Mouse (Mus musculus): Measurements from ENCODE around the gene Theg. TPM values are rescaled to one million over a fixed set of nuclear protein-coding genes. Genes with fewer than 3 reads are reported as not detected.

Gene Theg
- total and polyA plus RNA-seq, 3 experiments, result not detected

DNA sequence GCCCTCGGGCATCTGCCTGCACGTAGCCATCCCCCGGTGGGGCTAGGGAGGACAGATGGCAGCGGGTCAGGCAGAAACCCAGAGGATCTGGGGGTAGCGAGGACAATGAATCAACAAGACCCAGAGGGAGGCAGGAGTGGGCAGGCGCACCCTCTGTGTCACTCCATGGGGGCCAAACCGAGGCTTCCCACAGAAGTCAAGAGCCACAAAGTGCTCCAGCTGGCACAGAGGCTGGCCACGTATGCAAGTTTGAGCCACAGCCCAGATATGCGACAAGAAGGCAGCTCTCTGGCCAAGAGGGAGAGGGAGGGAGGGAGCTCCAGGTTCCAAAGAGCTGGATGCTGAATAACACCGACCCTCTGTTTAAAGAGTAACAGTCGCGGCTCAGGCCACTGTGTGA is 36.8 kb upstream of the Theg start:
- Histone ChIP-seq H3K9ac (ENCODE audit: control insufficient read depth, low read depth, low read length, poor library complexity, severe bottlenecking) (no peak overlapping the region), H3K27ac (ENCODE audit: control insufficient read depth, low read depth, low read length) (no peak overlapping the region), H3K79me2 (ENCODE audit: control insufficient read depth, insufficient read depth, low read length, poor library complexity) (no peaks in the 10 kb centered on the region), H3K36me3 (ENCODE audit: control insufficient read depth in 1 of 2, insufficient read depth in 2 of 2, low read length in 2 of 2) (no peaks in the 10 kb centered on the region), H3K9me3 (replicated peaks; ENCODE audit: insufficient read depth, low read length) (no peaks in the 10 kb centered on the region), H3K27me3 (ENCODE audit: control insufficient read depth in 1 of 2, insufficient read depth in 2 of 2, low read length in 2 of 2) (peaks cover 0 to 1% of the 10 kb centered on the region in 2 experiments; a peak in 1 of 4 replicates), H3K4me3 (ENCODE audit: control insufficient read depth in 1 of 2, insufficient read depth in 1 of 2, low read depth in 2 of 2, low read length in 2 of 2) (no peak overlapping the region), H3K4me1 (ENCODE audit: control insufficient read depth in 1 of 2, insufficient read depth in 2 of 2, low read length in 2 of 2) (no peaks in the 10 kb centered on the region)
- TF ChIP-seq ETS1 (IDR thresholded peaks at IDR 0.05; ENCODE audit: low read depth, low read length) (no peak), ZKSCAN1 (IDR thresholded peaks at IDR 0.05; ENCODE audit: low read depth, low read length) (no peak), ZNF384 (IDR thresholded peaks at IDR 0.05; ENCODE audit: low read depth, low read length) (no peak), BHLHE40 (IDR thresholded peaks at IDR 0.05; ENCODE audit: borderline replicate concordance, low read depth, low read length) (no peak), RAD21 (IDR thresholded peaks at IDR 0.05; ENCODE audit: low read depth, low read length) (no peak), USF2 (IDR thresholded peaks at IDR 0.05; ENCODE audit: borderline replicate concordance in 1 of 2, insufficient read depth in 1 of 2, low read depth in 1 of 2, low read length in 2 of 2) (no peak), HCFC1 (IDR thresholded peaks at IDR 0.05; ENCODE audit: low read depth, low read length) (no peak), MAFK (IDR thresholded peaks at IDR 0.05; ENCODE audit: borderline replicate concordance, low read depth, low read length) (no peak), MAX (IDR thresholded peaks at IDR 0.05; ENCODE audit: low read length) (no peak), MEF2A (IDR thresholded peaks at IDR 0.05; ENCODE audit: extremely low read depth, insufficient replicate concordance, low read depth, low read length, poor library complexity, severe bottlenecking) (no peak), GATA1 (IDR thresholded peaks at IDR 0.05; ENCODE audit: low read depth, low read length) (no peak), POLR2A (IDR thresholded peaks at IDR 0.05; ENCODE audit: control insufficient read depth in 1 of 2, insufficient read depth in 1 of 2, low read depth in 1 of 2, low read length in 2 of 2, poor library complexity in 1 of 2) (no peak)
- DNase-seq (ENCODE audit: low read depth, low spot score), result no peak

- no peaks in the 10 kb centered on the region for H3K4me1 ChIP-seq (ENCODE audit: control insufficient read depth in 1 of 2, insufficient read depth in 2 of 2, low read length in 2 of 2)
- H3K36me3 ChIP-seq (ENCODE audit: control insufficient read depth in 1 of 2, insufficient read depth in 2 of 2, low read length in 2 of 2), result no peaks in the 10 kb centered on the region
- TF ChIP-seq JUND (IDR thresholded peaks at IDR 0.05; ENCODE audit: low read depth, low read length) (no peak), MXI1 (IDR thresholded peaks at IDR 0.05; ENCODE audit: low read depth, low read length) (no peak), CTCF (IDR thresholded peaks at IDR 0.05 in 2 of 3, conservative IDR thresholded peaks at IDR 0.05 in 1 of 3; ENCODE audit: control insufficient read depth in 1 of 3, insufficient read depth in 1 of 3, low read depth in 2 of 3, low read length in 3 of 3, poor library complexity in 1 of 3, severe bottlenecking in 1 of 3) (no peak), USF2 (IDR thresholded peaks at IDR 0.05; ENCODE audit: borderline replicate concordance in 1 of 2, insufficient read depth in 1 of 2, low read depth in 1 of 2, low read length in 2 of 2) (no peak), NRF1 (IDR thresholded peaks at IDR 0.05; ENCODE audit: insufficient read depth, low read depth, low read length, poor library complexity, severe bottlenecking) (no peak), ZNF384 (IDR thresholded peaks at IDR 0.05; ENCODE audit: low read depth, low read length) (no peak), SMC3 (IDR thresholded peaks at IDR 0.05; ENCODE audit: low read depth, low read length) (no peak), SIN3A (IDR thresholded peaks at IDR 0.05; ENCODE audit: low read length) (no peak), RAD21 (IDR thresholded peaks at IDR 0.05; ENCODE audit: low read depth, low read length) (no peak), RCOR1 (IDR thresholded peaks at IDR 0.05; ENCODE audit: low read depth, low read length) (no peak), ELF1 (IDR thresholded peaks at IDR 0.05; ENCODE audit: low read depth, low read length) (no peak), GATA1 (IDR thresholded peaks at IDR 0.05; ENCODE audit: low read depth, low read length) (no peak), CHD2 (IDR thresholded peaks at IDR 0.05; ENCODE audit: low read length) (no peak), ZC3H11A (IDR thresholded peaks at IDR 0.05; ENCODE audit: low read depth, low read length) (no peak)
- DNase-seq (ENCODE audit: low read depth, low spot score), result no peak
- no peaks in the 10 kb centered on the region for H3K9me3 ChIP-seq (replicated peaks; ENCODE audit: insufficient read depth, low read length)
- no peak overlapping the region for H3K27ac ChIP-seq (ENCODE audit: control insufficient read depth, low read depth, low read length)
- no peaks in the 10 kb centered on the region for H3K79me2 ChIP-seq (ENCODE audit: control insufficient read depth, insufficient read depth, low read length, poor library complexity)
- H3K9ac ChIP-seq (ENCODE audit: control insufficient read depth, low read depth, low read length, poor library complexity, severe bottlenecking), result no peak overlapping the region
- H3K27me3 ChIP-seq (ENCODE audit: control insufficient read depth in 1 of 2, insufficient read depth in 2 of 2, low read length in 2 of 2), result no peaks in the 10 kb centered on the region
- H3K4me3 ChIP-seq (ENCODE audit: control insufficient read depth in 1 of 2, insufficient read depth in 1 of 2, low read depth in 2 of 2, low read length in 2 of 2), result no peak overlapping the region
Observed at GRCm38 (mm10) chr10:79616376-79616775, 29.2 kb upstream of the Theg start.

Measured in MEL (cell line).